Mouse (Mus musculus) spleen, embryonic (tissue): ENCODE data around the gene Oas1g.
"Not testable (repeated sequence)": the region's sequence is repeated elsewhere in the genome, so short reads cannot be mapped to it uniquely, and the experiment has no call there.

Experiments used
- CTCF ChIA-PET: fragments of 350-600 bp; sonication (Branson Sonifier 250); formaldehyde crosslinking; loops from one replicate; lab custom pipeline; 2022; lab: Charles Lee

Gene Oas1g

DNA sequence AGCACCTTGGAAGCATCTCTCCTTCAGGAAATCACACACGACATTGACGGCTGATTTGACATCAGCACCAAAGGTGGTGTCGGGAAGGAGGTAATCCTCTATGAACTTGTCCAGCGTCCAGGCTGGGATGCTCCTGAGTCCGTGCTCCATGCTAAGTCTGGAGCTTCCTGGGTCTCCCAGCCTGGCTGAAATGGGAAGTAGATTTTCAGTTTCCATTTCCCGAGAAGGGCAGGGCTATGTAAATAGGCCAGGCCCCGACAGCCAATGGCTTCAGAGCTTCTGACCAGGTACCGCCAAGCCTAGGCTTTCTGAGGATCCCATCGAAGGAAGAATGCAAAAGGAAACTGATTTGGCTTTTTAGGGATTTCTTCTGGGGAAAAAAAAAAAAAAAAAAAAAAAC, at the start of gene Oas1g:
Gene Oas1g, minus strand, starts transcription at position 201 of the 400 bp plus-strand sequence.
- CTCF ChIA-PET: interaction anchor here (0.7 kb wide), 1 partner anchor 913 kb away, joined by 5 read pairs; no protein-coding TSS in a partner anchor

GRCm38 (mm10) chr5:120933966-120934365, 46.6 kb upstream of the Oas1g start:
- CTCF ChIA-PET: no interaction called here

- CTCF ChIA-PET: no interaction called here
These were observed 39.6 kb upstream of the Oas1g start for GRCm38 (mm10) chr5:120927036-120927435.

- CTCF ChIA-PET: not testable (repeated sequence)
These were observed 38.9 kb upstream of the Oas1g start for GRCm38 (mm10) chr5:120926311-120926710.

DNA sequence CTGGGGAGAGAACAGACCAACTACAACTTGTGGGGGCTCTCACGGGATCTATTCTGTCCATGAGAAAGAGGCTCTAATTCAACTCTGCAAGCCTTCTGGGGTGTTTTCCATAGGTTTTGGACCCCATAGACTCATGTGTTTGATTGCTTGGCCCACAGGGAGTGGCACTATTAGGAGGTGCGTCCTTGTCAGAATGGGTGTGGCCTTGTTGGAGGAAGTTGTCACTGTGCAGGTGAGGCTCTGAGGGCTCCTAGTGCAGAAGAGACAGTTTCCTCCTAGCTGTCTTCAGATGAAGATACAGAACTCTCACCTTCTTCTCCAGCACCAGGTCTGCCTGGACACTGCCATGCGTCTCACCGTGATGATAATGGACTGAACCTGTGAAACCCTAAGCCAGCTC, 37.1 kb upstream of the Oas1g start:
- CTCF ChIA-PET: not testable (repeated sequence)

GRCm38 (mm10) chr5:120923969-120924368, 36.6 kb upstream of the Oas1g start:
- CTCF ChIA-PET: no interaction called here

GRCm38 (mm10) chr5:120920296-120920695, 32.9 kb upstream of the Oas1g start:
- CTCF ChIA-PET: no interaction called here

GRCm38 (mm10) chr5:120919156-120919935, 31.9 kb upstream of the Oas1g start:
- CTCF ChIA-PET: interaction anchor here (0.6 kb wide), 1 partner anchor 14 kb away, joined by 24 read pairs; no protein-coding TSS in a partner anchor

DNA sequence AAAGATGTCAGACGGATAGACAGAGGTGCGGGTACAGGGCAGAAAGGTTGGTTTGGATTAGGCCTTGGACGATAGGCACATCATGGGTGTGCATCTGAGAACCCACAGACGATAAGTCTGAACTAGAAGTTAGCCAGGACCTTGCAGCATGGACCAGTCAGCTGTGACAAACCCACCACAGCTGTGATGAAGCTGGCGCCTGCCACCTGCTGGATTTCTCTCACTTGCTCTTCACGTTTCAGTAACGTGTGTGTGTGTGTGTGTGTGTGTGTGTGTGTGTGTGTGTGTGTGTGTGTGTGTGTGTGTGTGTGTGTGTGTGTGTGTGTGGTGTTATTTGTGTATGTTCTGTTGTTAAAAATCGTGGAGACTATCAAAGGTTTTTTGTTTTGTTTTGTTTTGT, 26.8 kb upstream of the Oas1g start, which contains the start of gene Oas1d:
Gene Oas1d, plus strand, starts transcription at position 333 of the 400 bp plus-strand sequence.
- CTCF ChIA-PET: not testable (repeated sequence)

DNA sequence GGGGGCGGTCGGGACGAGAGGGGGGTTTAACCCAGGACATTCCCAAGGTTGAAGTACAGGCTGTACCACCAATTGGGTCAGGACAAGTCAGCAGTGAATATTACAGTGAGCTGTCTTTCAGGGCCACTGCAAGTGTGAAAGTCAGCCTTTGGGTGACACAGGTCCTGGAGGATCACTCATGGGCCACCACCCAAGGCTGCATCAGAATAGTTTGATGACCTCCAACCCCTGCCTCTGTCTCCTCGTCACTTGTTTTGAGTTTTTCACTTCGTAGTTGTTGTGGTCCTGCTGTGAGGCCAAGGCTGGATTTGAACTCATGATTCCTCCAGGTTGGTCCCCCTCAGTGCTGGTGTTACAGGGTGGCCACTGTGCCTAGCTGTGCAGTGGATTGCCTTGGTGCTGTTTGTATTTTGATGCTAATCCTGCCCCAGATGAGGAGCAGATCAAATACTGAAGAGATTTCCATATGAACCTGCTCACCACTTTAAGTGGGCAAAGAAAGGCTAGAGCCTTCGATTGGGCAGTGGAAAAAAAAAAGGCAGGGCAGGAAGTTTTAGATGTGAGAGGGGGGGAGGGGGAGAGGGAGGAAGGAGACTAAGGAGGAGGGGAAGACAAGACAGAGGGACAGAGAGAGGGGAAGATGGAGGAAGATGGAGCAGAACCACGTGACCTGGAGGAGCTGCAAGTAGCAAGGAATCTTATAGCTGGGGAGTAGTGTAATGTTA, 20.9 kb upstream of the Oas1g start:
- CTCF ChIA-PET: interaction anchor here (0.6 kb wide), 1 partner anchor 20 kb away, joined by 8 read pairs; no protein-coding TSS in a partner anchor

DNA sequence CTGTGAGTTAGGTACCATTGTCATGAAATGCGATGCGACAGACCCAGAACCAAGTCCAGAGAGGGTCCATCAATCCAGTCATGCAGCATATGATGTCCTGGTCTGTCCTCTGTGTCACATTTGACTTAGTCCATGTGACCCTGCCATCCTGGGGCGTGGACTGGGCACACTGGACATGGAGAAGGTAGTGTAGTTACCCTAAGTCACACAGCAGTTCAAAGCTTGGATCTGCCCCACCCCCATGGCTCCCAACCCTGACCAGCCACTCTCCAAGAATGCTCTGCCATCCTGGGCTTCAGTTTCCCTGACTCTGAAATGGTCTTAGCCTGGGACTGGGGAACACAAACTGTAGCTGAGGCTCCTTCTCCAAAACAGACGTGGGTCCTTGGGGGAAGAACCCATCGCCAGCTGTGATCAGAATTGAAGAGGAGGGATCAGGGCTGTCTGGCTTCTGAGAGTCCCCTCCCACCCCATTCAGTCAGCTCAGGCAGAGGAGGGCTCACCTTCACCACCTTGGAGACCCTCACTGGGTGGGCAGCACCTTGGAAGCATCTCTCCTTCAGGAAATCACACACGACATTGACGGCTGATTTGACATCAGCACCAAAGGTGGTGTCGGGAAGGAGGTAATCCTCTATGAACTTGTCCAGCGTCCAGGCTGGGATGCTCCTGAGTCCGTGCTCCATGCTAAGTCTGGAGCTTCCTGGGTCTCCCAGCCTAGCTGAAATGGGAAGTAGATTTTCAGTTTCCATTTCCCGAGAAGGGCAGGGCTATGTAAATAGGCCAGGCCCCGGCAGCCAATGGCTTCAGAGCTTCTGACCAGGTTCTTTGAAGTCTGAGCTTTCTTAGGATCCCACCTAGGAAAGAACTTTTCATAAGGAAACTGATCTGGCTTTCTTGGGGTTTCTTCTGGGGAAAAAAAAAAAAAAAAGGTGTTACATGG, 19.6 kb upstream of the Oas1g start, which contains the start of gene Oas1a:
Gene Oas1a, minus strand, starts transcription at position 731 of the 943 bp plus-strand sequence.
- CTCF ChIA-PET: interaction anchor here (0.6 kb wide), 1 partner anchor 69 kb away, joined by 5 read pairs; no protein-coding TSS in a partner anchor

DNA sequence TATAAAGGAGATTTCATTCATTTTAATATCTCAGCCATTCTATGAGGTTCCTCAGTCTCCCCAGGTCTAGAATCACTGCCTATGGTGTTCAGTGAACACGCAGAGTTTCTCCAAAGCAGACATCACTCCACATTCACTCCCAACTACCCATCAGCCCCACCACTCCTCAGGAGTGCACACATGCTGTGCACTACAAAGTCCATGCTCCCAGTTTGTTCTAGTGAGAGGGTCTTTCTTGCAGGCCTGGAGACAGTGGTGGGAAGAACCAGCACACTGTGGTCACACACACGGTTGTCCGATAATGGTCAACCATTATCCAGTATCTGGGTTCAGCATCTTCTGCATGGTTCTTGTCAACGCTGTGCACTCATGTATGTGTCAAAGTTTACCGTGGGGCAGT, 14.6 kb upstream of the Oas1g start:
- CTCF ChIA-PET: no interaction called here

DNA sequence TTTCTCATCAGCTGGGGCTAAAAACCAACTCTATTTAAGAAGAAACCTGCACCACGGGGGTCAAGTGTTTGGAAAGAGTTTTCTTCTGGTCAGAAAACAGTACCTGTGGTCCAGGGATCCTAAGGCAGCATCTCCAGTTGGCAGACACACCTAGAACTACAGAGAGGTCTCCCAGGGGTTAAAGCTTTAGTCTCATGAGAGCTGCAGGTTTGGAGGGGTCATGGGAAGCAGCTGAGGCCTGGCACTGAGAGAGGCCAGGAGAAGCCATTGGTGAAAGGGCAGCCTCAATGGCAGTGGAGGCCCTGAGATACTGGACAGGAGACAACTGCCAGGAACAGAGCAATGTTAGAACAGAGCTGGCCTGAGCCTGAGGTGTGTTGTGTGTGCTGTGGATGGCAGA, 13.3 kb upstream of the Oas1g start:
- CTCF ChIA-PET: no interaction called here

GRCm38 (mm10) chr5:120898726-120899125, 11.3 kb upstream of the Oas1g start:
- CTCF ChIA-PET: no interaction called here

- CTCF ChIA-PET: no interaction called here
These were observed 10.9 kb upstream of the Oas1g start for GRCm38 (mm10) chr5:120898307-120898706.

GRCm38 (mm10) chr5:120895231-120895900, 8.0 kb upstream of the Oas1g start:
- CTCF ChIA-PET: no interaction called here

GRCm38 (mm10) chr5:120894692-120895091, 7.3 kb upstream of the Oas1g start:
- CTCF ChIA-PET: not testable (repeated sequence)

DNA sequence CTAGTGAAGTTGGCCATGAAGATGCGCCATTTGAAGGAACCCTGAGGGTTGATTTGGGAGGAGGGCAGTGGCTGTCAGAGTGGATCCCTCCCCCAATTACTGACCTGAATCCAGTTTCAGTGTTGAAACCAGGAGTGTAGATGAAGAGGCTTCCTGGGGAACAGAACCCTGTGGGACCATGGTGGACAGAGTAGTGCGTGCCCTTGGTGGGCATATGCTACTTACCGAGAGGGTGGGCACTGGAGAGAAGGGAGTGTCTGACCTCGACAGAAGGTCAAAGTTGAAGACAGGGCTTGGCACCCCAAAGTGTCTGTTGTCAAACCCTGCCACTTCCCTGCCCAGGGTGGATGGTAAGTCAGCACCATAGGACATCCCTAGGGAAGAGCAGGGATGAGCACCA, 6.5 kb upstream of the Oas1g start:
- CTCF ChIA-PET: not testable (repeated sequence)

DNA sequence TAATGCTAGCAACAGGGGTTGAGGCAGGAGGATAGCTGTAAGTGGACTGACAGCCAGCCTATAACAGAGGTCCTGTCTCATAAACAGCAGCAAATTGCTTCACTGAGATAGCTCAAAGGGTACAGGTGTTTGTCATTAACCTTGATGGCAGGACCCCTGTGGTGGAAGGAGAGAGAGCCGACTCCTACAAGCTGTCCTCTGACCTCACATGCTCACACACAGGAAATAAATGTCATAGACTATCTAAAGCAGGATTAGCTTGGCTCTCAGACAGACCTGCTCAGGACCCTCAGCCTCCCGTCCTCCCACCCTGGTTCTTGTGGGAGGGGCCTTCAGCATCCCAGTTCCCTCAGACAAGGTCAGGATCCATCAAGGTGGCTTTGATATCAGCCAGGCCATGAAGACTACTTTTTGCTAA, 4.8 kb upstream of the Oas1g start:
- CTCF ChIA-PET: no interaction called here

- CTCF ChIA-PET: not testable (repeated sequence)
These were observed 4.3 kb upstream of the Oas1g start for GRCm38 (mm10) chr5:120891566-120892242.
